Mouse (Mus musculus) embryo, embryonic 9.5 days (tissue): ENCODE measurements at regions not wholly inside any gene's neighbourhood (a gene's known extent, or its start where the extent isn't known, plus 50 kb on each side); places are given as distances from the start of the nearest gene placed in this dataset.

Source experiments
- DNase-seq: peaks from one replicate; pipeline ENCODE4 v3.0.0-alpha.2; 2017; ENCODE audit errors: extremely low spot score

DNA sequence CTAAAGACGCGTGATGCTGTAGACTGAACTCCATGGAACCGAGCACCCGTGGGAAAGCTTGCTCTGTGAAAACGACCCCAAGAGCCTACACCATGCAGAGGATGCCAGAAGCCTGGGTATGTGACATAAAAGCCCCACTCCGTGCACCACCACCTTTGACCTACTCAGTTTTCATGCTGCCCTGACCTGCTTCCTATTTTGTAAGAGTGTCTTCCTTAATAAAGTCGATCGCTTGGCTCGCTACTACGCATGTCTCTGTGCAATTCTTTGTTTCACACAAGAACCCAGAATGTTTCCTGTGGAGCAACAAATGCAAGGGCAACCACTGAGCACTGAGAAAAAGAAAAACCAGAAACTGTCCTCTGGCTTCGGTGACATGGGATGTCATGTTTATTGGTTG is 60.5 kb downstream of the Sec61b start:
- no peak for DNase-seq

DNA sequence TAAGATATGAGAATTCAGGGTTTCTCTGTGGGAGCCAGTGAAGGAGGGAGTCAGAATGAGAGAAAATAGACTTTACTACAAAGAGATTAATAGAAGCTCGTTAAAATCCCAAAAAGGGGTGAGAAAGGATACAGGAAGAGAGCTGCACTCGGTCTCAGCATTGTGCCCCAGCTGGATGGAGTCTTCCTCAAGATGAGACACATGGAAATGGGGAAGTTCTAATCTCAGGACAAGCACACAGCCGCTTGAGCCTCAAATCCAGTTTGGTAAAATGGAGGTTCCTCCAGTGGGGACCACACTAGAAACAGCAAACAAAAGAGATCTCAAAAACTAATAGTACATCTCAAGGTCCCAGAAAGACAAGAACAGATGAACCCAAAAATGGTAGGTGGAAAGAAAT is 93.2 kb downstream of the Sec61b start:
- DNase-seq: no peak

DNA sequence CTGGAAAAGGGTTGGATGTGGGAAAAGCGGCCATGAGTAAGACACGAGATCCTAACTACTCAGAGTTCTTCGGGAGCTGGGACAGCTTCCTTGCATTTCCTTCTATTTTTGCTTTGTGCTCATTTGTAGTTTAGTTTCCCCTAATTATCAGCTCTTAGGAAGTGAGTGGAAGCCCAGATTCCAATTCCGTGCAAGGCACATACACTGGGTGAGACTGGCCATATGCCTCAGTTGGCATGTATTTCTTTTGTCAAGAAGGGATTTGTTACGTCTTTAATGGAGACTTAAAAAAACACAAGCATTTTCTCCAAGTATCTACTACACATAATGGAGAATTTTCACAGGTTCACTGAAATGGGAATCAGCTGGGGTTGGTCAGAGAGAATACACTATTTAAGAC is 96.4 kb downstream of the Sec61b start:
- no peak for DNase-seq

DNA sequence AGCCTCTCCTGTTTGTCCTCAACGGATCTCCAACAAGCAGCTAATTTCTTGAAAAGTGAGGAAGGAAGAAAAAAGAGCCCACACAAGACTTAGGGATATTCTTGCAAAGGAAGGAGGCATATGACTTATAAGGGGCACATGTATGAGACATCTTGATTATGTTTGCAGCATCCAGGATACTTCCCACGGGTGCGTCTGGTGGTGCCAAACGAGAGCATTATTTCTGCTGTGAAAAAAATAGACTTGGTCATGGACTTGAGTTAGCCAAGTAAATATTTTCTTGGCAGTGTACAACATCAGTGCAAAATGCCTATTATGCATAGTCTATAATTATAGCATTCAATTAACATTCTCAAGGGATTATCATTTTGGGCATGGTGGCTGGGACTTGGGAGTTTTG is 101.6 kb downstream of the Sec61b start:
- DNase-seq: no peak

DNA sequence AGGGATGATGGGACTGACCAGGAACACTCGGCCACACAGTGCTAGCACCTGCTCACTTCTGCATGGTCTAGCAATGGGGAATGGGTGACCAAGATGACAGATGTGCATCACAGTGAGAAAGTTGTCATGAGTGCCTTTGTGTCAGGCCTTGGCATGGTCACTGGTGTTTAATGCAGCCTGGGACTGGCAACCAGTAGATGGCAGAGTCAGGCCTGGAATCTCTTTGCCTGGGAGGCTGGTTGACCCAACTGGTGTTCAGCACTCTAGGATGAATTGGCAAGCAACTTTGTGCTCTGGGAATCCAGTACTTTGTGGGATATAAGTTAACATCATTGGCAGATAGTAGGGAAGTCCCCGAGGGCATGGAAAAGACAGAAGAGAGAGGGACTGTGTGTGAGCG is 103.0 kb downstream of the Sec61b start:
- DNase-seq: no peak

DNA sequence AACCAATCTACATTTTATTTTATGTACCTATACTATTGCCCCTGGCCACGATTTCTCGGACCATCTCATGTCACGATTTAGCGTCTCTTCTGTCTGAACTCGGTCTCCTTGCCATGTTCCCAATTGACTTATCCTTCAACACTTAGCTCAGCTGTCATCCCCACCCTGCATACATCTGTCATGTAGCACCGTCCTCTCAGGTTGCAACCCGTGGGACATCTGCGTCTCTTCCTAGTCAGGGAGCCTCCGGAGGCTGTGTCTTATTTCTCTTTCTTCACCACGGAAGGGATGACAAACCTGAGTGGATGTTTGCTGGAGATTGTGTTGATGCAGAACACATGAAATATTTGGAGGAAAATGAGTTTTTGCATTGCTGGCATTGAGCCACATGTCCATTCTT is 104.2 kb downstream of the Sec61b start:
- no peak for DNase-seq

DNA sequence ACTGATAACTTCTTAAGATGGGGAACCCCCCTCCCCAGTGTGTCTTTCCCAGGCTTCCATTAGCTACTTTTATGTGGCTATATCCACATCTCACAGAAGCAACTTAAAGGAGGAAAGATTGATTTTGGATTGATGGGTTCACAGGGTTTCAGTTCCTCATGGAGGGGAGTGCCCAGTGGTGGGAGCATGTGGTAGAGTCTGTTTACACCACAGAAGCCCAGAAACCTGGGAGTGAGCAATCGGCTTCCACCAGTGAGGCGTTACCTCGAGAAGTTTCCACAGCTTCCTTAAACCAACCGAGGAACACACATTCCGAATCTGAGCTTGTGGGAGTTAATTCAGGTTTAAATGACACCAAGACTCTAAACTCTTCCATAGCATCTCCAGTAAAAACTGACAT is 106.1 kb downstream of the Sec61b start:
- no peak for DNase-seq

DNA sequence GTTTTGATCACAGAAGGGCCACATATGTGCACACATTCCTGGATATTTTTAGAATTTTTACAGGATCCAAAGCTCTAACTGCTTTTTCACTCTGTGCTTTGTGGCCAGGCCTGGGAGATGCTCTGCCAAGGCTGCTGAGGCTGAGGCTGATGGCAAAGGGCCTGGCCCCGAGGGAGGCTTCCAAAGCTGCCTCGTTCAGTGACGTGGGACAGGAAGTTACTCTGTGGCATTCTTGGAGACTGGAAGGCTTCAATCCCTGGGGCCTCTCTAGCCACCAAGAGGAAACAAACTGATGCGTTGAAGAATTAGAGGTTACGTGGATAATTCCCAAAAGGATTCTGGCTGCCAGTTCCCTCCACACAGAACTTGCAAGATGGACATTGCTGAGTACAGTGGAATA is 112.8 kb downstream of the Sec61b start:
- no peak for DNase-seq

DNA sequence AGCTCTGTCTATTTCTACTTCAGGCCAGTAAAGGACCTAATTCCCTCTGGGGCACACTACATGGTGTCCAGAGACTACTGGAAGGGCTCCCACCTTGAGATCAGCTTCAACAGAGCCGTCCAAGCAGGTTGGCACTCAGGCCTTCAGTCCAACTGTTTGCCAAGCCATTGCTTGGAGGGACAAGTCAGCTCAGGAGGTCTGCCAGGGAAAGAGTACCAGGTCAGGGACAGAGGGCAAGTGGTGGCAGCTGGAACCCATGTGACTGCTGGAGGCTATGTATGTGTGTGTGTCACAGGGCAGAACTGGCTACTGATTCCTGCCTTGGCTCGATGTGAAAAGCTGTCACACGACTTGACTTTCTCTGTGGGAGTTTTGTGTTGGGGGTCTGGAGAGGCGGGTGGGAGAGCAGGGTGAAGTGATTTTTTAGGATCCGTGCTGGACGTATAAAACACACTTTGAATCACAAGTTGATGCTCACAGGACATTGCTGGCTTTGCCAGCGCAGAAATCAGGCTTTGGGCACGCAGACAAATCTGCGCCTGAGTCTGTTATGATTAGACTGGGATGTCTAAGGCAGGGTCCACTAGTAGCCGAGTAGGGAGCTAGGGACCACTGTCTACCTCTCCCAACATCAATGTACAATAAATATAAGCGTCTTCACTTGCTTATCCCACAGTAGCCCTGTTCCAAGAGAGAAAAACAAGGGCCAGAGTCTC is 118.0 kb downstream of the Sec61b start:
- DNase-seq: no peak

DNA sequence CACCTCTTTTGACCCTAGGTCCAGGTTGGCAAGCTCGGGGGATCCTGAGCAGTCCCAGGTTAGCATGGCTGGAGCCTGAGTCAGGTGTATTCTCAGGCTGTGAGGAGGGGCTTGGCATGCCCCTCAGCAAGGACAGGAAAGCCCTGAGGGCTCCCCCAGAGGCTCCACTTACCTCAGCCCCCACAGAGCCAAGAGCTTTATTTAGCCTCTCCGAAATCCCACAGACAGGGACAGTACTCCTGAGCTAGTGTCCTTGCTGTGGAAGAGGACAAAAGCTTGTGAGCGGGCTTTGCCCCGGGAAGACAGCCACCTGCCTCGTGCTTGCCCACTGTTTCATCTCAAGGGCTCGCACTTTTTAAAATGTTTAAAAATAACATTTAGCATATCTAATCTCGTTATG is 118.7 kb downstream of the Sec61b start:
- no peak for DNase-seq

DNA sequence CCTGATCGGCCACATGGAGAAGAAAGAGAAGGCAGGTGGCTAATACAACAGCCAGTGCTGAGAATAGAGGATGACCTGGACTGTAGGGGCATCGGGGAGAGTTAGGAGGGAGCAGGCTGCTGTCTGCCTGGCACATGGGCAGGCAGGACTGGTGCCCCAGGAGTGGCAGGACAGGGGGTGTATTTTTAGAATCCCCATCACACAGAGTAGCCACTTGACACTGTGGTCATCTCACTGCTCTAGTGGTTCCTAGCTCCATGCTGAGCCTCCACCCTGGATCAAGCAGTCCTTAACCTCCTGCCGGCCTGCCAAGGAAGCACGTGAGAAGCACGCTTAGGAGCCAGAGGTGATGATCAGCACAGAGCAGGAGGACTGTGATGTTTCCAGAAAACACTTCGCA is 119.7 kb downstream of the Sec61b start:
- no peak for DNase-seq

DNA sequence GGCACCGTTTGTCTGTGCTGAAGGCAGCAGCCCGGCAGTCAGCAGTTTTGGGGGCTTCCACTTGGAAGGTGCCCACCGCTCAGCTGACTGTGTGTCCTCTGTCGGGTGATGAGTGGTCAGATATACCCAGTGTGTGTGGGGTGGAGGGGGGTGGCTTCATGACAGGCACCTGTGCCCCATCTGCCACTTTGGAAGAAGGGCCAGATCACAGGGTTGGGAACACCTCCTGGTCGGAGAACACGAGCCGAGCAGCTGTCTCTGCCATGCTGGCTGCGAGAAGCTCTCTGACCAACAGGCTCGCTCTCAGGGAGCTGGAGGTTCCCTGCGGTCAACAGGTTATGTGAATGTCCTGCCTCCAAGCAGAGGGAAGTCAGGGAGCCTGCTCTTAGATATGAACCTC is 121.4 kb downstream of the Sec61b start:
- no peak for DNase-seq

DNA sequence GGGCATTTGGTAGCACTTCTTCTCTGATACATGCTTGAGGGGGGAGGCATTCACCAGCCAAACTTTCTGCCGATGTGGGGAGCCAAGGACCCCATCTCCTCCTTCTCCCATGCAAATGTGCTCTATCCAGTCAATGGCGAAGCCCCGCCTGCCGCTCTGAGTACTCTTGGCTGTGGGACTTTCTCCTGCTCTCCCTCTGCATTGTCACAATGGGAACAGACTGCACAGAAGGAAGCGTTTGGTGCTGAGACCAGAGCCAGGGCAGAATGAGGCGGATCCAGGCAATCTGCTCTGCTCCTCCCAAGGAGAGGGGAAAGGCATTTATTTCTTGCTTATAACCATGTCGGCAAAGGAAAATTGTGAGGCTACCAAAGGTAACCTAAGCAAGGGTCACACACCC is 123.1 kb downstream of the Sec61b start:
- no peak for DNase-seq

DNA sequence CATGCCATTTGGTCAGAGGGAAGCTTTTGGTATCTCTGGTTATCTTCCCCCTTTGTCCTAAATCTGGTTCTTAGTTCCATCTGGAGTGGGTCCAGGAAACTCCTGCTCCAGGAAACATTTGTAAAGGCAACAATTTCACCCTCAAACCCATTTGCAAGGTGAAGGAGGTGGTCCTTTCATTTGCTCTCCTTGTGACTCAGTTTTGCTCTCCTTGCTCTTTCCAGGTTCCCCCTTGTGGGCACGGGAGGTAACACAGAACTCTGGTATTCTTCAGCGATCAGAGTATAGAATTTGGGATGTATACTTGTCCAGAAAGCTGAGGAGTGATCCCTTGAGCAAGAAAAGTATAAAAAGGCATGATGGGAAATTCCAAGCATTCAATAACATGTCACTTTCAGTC is 123.8 kb downstream of the Sec61b start:
- peak; percentile 18 for DNase-seq

DNA sequence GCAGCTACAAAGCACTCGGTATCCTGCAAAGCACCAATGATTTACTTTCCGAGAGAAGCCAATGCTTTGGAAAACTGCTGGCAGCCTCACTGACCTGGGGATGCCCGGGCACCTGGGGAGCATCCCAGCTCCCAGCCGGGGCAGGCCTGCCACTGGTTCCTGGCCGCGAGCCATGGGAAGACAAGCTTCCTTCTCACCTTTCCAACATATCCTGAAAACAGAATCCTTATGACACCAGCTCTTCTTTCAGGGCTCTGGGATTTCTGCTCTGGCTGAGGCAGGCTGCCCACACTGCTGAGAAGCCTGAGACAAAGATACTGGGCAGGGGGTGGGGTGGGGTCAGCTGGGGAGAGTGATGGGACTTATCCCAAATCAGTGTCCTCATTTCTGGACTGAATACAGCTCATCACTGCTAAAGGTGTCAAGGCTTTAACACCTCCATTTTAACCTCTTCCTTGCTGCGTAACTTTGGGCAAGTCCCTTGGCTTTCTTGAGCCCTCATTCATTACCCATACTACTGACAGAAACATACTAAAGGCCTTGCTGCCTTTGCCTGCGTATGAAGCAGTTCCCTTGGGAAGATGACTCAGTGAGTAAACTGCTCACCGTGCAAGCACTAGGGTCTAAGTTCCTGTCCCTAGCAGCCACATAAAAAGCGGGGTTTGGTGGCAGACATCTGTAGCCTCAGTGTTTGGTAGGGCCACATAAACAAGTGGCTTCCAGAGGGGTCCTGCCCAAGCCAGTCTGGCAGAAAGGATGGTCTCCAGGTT is 127.0 kb downstream of the Sec61b start:
- no peak for DNase-seq

DNA sequence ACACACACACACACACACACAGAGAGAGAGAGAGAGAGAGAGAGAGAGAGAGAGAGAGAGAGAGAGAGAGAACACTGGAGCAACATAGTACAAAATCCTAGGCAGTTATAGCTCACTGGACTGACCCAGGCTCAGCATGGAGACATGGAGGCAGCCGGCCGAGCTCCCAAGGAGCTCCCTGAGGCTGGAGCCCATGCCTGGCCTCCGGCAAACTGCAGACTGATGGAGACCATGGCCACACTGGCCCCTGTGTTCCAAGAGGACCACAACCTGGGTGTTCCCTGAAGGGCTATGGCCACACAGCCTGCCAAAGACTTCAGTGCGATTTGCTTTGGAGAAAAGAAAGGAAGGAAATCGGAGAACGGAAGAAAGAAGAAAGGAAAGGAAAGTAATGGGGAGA is 128.9 kb downstream of the Sec61b start:
- no peak for DNase-seq

DNA sequence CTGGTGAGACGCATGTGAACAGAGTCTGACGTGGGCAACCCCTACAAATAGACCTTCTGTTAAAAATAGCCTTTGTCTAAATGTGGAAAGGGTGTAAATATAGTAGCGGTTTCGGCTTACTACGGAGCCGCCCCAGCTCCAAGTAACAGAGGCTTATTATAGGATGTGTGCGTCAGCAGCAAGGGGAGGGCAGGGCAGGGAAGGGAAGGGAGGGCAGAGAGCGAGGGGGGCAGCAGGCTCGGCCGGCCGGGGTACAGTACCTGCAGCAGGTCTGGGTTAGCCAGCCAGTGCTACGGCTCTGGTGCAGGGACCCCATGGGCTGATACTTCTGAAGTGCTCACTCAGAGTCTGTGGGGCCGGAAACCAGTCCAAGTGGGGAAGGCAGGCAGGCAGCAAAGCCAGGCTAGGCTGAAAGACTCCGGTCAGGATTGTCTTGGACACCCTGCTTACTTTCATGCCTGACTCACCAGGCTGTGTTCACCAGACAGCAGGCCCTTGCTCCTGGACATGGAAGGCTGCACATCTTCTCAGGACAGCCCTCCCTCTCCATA is 129.5 kb downstream of the Sec61b start:
- DNase-seq: peak; percentile 8

DNA sequence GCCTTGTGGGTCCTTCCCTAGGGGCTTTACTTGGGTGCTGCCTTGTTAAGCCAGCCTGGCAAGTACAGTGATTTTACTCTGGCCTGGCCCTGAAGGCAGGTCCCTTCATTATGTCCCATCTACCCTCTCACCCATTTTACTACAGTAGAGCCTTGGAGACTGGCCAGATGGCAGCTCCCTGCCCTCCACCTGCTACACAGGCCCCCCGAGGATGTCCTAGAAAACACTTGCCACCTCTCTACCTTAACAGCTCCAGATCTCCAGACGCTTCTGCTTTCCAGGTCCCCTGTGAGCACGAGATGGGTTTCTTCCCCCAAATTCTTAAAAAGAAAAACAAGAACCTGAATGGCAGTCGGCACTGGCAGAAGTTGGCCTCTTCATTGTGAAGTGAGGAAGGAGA is 131.2 kb downstream of the Sec61b start:
- no peak for DNase-seq

DNA sequence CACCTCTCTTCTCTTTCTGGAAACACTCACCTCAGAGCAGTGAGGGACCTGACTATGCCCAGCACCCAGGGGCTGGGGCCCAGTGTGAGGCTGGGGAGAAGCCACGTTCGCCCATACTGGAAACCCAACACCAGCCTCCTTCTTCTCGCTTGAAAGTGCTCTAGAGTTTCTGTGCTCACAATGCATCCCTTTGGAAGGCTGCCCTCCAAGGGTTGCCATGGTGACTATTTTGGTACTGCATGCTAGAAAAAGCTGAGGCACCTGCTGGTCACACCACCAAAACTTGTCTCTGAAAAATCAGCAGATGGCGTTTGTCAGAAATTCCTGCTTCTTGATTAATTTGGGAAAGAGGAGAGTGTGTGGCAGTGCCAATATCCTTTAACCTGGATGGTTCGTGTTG is 134.2 kb downstream of the Sec61b start:
- no peak for DNase-seq

DNA sequence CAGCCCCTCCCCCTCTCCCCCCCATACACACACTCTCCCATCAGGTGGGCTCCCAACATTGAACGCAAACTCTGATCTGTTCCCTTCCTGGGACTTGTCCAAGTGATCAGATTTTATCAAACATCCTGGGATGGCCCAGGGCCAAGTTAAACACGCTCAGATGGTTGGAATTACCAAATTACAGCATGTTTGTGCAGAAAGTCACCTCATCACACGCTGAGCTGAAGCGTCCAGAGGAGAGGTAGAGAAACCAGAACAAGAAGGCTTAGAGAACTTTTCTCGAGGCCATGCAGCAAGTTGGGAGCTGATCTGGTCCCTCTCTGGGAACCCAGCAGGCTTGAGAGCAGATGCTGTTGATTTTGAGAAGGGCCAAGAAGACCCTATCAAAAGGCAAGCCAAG is 136.5 kb downstream of the Sec61b start:
- no peak for DNase-seq

DNA sequence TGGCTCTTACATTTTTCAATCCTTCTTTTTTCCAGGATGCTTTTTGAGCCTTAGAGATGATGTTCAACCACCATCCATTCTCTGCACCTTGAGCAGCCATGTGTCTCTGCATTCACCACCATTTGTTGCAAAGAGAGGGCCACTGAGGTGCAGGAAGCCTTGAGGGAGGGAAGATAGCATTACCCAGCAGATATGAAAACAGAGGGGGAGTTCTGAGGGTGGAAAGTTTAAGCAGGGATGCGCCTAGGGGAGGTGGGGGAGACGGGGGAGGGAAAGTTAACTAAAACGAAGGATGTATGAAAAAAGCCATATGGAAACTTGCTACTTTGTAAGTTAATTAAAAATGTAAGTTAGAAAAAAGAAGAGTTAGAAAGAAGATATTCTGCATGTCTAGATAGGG is 142.1 kb downstream of the Sec61b start:
- no peak for DNase-seq

DNA sequence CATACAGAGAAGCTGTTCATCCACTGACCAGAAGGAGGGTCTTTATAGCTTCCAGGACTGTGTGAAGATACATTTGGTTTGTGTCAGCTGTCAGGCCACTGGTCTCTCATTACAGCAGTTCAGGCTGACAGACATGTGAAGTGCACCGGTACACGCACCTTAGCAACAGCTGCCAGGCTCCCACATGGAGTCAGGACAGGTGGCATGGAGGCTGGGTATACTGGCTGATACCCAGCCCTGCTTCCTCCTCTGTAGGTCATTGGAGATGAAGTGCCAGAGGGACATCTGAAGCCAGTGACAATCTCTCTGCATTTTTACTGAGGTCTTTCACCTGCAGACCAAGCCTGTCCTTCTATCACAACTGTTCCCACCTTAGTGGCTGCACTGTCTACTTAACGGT is 146.2 kb downstream of the Sec61b start:
- DNase-seq: no peak
